Mouse (Mus musculus) thymus, adult 2 months (tissue): Measurements from ENCODE around the gene Arf1.

Source experiments
- CTCF ChIP-seq: fragments of 200-500 bp; IDR thresholded peaks from 2 replicates; pipeline ENCODE4 v1.5.1; 2012; ENCODE audit warnings: mild to moderate bottlenecking, control low read depth, low read length, moderate library complexity, borderline replicate concordance; ENCODE audit not compliant: control insufficient read depth, poor library complexity, insufficient read depth; ENCODE audit errors: extremely low read depth
- POLR2A ChIP-seq: fragments of 200-500 bp; IDR thresholded peaks from 2 replicates; pipeline ENCODE4 v1.6.1; 2012; ENCODE audit warnings: mild to moderate bottlenecking, low read length, control low read depth, moderate library complexity; ENCODE audit not compliant: control insufficient read depth, poor library complexity, insufficient read depth; ENCODE audit errors: extremely low read depth

DNA sequence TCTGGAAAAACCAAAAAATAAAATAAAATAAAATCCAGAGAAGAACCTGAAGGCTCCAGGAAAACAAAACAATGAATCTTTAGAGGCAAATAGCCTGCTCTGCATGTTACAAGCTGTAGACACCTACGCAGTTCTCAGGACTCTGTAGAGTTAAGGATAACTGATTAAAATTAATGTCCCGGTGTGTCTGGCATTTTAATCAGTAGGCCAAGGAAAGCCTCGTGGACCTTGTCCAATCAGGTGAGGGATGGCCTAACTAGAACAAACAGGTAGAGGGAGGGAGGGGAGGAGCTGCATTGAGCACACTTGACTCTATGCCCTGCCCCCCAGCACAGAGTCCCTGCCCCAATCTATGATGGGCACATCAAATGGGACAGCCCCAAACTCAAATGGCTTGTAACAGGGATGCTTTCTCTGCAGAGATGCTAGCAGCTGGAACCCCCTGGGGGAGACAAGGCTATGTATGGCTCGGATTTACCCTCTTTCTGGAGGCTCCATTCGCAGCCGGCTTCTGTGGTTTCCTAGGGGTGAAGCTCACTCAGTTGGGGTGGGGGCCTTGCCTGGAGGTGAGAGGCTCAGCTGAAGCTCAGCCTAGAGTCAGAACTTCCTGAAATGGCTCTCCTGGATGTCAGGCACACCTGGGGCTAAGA is 53.8 kb downstream of the Arf1 start:
- no peak for TF ChIP-seq POLR2A
- TF ChIP-seq CTCF, result no peak
